Mouse (Mus musculus) myocyte (in vitro differentiated cells): ENCODE data around the gene Ldb3.

ENCODE experiments used
- CEBPB ChIP-seq: IDR thresholded peaks from 2 replicates; pipeline ENCODE4 v1.6.1; 2011; ENCODE audit warnings: mild to moderate bottlenecking, moderate library complexity; ENCODE audit not compliant: poor library complexity, insufficient read depth, severe bottlenecking
- MAX ChIP-seq: IDR thresholded peaks from one replicate; pipeline ENCODE4 v1.6.1; 2011; ENCODE audit warnings: low read depth, mild to moderate bottlenecking, control low read depth
- POLR2A ChIP-seq: IDR thresholded peaks from one replicate; pipeline ENCODE4 v1.6.1; 2011; ENCODE audit warnings: low read depth, mild to moderate bottlenecking, control low read depth, moderate library complexity; ENCODE audit not compliant: insufficient read length
- SRF ChIP-seq: IDR thresholded peaks from one replicate; pipeline ENCODE4 v1.6.1; 2011; ENCODE audit warnings: low read depth; ENCODE audit not compliant: control insufficient read depth, insufficient read length
- USF1 ChIP-seq: IDR thresholded peaks from one replicate; pipeline ENCODE4 v1.6.1; 2011; ENCODE audit warnings: low read depth, mild to moderate bottlenecking, control low read depth, moderate library complexity

DNA sequence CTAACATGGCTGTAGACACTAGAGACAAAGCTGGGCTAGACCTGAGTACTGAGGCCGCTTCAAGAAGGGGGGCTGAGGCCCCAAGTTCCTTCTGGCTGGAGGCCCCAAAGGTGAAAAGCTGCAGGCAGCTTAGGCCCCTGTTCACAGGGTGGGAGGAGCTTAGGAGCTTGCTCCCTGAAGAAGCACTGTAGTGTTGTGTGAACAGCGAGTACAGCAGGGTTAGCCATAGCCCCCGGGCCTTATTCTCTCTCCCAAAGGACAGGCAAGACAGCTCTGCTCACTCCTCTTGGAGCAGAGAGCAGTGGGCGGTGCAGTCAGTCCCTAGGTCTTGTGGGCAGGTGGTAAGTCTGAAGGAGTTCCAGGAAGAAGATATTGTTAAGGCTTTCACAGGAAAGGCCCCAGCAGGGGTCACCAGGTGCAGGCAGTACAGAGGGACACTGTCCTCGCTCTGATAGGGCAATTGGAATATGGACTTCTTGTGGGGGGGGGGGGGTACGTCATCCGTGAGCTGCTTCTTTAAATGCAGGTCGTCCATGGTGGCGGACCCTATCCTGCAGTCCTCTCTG is 15.1 kb downstream of the Ldb3 start:
- TF ChIP-seq USF1 (no peak), POLR2A (no peak), CEBPB (no peak), MAX (no peak), SRF (no peak)
